Mouse (Mus musculus) thymus, postnatal 14 days (tissue): ENCODE data around the gene Inhbe.

Experiments
- DNase-seq: peaks from one replicate; pipeline ENCODE4 v3.0.0; 2021

The Inhbe gene

GRCm38 (mm10) chr10:127353909-127354895, at the start of gene Inhbe:
Gene Inhbe, minus strand, starts transcription at chr10:127354411.
- DNase-seq, result no peak

- DNase-seq, result no peak
Measured at GRCm38 (mm10) chr10:127391774-127392173, 37.6 kb upstream of the Inhbe start.

GRCm38 (mm10) chr10:127381743-127382134, 27.5 kb upstream of the Inhbe start:
- no peak for DNase-seq

- peak; percentile 71 for DNase-seq
Measured at GRCm38 (mm10) chr10:127380767-127381742, 26.8 kb upstream of the Inhbe start.

GRCm38 (mm10) chr10:127380251-127380691, 26.1 kb upstream of the Inhbe start, which contains the start of gene R3hdm2:
Gene R3hdm2, plus strand, starts transcription at chr10:127380327.
- DNase-seq, result peak; percentile 95

GRCm38 (mm10) chr10:127379654-127380053, 25.4 kb upstream of the Inhbe start:
- no peak for DNase-seq

GRCm38 (mm10) chr10:127377700-127378099, 23.5 kb upstream of the Inhbe start:
- no peak for DNase-seq

- DNase-seq, result no peak
Measured at GRCm38 (mm10) chr10:127371023-127371422, 16.8 kb upstream of the Inhbe start.

- no peak for DNase-seq
Measured at GRCm38 (mm10) chr10:127369834-127370820, 15.9 kb upstream of the Inhbe start, which contains the start of gene Inhbc. Gene Inhbc, minus strand, starts transcription at chr10:127370431.

- DNase-seq, result no peak
Measured at GRCm38 (mm10) chr10:127368273-127368672, 14.1 kb upstream of the Inhbe start.

GRCm38 (mm10) chr10:127367116-127367515, 12.9 kb upstream of the Inhbe start:
- DNase-seq, result no peak

GRCm38 (mm10) chr10:127360714-127361113, 6.5 kb upstream of the Inhbe start:
- DNase-seq, result no peak

- DNase-seq, result no peak
Measured at GRCm38 (mm10) chr10:127355336-127355735, 1.1 kb upstream of the Inhbe start.

- no peak for DNase-seq
Measured at GRCm38 (mm10) chr10:127352766-127353165, 1.4 kb downstream of the Inhbe start.

GRCm38 (mm10) chr10:127352187-127352586, 2.0 kb downstream of the Inhbe start:
- no peak for DNase-seq

- DNase-seq, result no peak
Measured at GRCm38 (mm10) chr10:127351719-127352118, 2.5 kb downstream of the Inhbe start.

GRCm38 (mm10) chr10:127351285-127351595, 3.0 kb downstream of the Inhbe start:
- DNase-seq, result no peak

GRCm38 (mm10) chr10:127350594-127351284, 3.5 kb downstream of the Inhbe start:
- DNase-seq, result peak; percentile 83

- DNase-seq, result no peak
Measured at GRCm38 (mm10) chr10:127349810-127350209, 4.4 kb downstream of the Inhbe start.

- DNase-seq, result peak; percentile 44
Measured at GRCm38 (mm10) chr10:127348957-127349356, 5.3 kb downstream of the Inhbe start.

- DNase-seq, result no peak
Measured at GRCm38 (mm10) chr10:127346173-127346572, 8.0 kb downstream of the Inhbe start.
